Mouse (Mus musculus) spleen, embryonic (tissue): ENCODE results near the gene Imp4.

Source experiments
- CTCF ChIA-PET: fragments of 350-600 bp; sonication (Branson Sonifier 250); formaldehyde crosslinking; loops from one replicate; lab custom pipeline; 2022; lab: Charles Lee

Gene Imp4

GRCm38 (mm10) chr1:34459284-34460060, 19.8 kb downstream of the Imp4 start, which contains the start of gene Ptpn18:
Ptpn18 (plus strand) TSS chr1:34459762.
- CTCF ChIA-PET = interaction anchor here (0.6 to 0.7 kb wide), 2 partner anchors 25 to 1314 kb away, joined by 4 to 14 read pairs; no protein-coding TSS in a partner anchor

GRCm38 (mm10) chr1:34460061-34460441, 20.4 kb downstream of the Imp4 start:
- CTCF ChIA-PET = no interaction called here

- CTCF ChIA-PET = interaction anchor here (0.6 kb wide), 1 partner anchor 27 kb away, joined by 3 read pairs; no protein-coding TSS in a partner anchor
Measured at GRCm38 (mm10) chr1:34462766-34463165, 23.1 kb downstream of the Imp4 start.

- CTCF ChIA-PET = no interaction called here
Measured at GRCm38 (mm10) chr1:34464310-34464817, 24.7 kb downstream of the Imp4 start.

GRCm38 (mm10) chr1:34465445-34465844, 25.8 kb downstream of the Imp4 start:
- CTCF ChIA-PET = interaction anchor here (0.6 kb wide), 1 partner anchor 244 kb away, joined by 33 read pairs; no protein-coding TSS in a partner anchor

- CTCF ChIA-PET = no interaction called here
Measured at GRCm38 (mm10) chr1:34468051-34468450, 28.4 kb downstream of the Imp4 start.

- CTCF ChIA-PET = interaction anchor here (0.5 kb wide), 1 partner anchor 9 kb away, joined by 4 read pairs; no protein-coding TSS in a partner anchor
Measured at GRCm38 (mm10) chr1:34468500-34468899, 28.8 kb downstream of the Imp4 start.

GRCm38 (mm10) chr1:34469801-34470200, 30.1 kb downstream of the Imp4 start:
- CTCF ChIA-PET = no interaction called here

- CTCF ChIA-PET = interaction anchor here (1.3 kb wide), 1 partner anchor 39 kb away, joined by 3 read pairs; no protein-coding TSS in a partner anchor
Measured at GRCm38 (mm10) chr1:34472427-34473300, 33.0 kb downstream of the Imp4 start.

- CTCF ChIA-PET = no interaction called here
Measured at GRCm38 (mm10) chr1:34478891-34479655, 39.4 kb downstream of the Imp4 start.

- CTCF ChIA-PET = interaction anchor here (0.6 kb wide), 2 partner anchors 42 to 321 kb away, joined by 3 to 8 read pairs; no protein-coding TSS in a partner anchor
Measured at GRCm38 (mm10) chr1:34480801-34481200, 41.1 kb downstream of the Imp4 start.

GRCm38 (mm10) chr1:34481920-34482669, 42.4 kb downstream of the Imp4 start:
- CTCF ChIA-PET = interaction anchor here (1.2 kb wide), 1 partner anchor 10 kb away, joined by 3 read pairs; no protein-coding TSS in a partner anchor

GRCm38 (mm10) chr1:34484470-34484869, 44.8 kb downstream of the Imp4 start:
- CTCF ChIA-PET = interaction anchor here (0.6 kb wide), 1 partner anchor 157 kb away, joined by 3 read pairs; no protein-coding TSS in a partner anchor

GRCm38 (mm10) chr1:34485461-34486188, 46.0 kb downstream of the Imp4 start:
- CTCF ChIA-PET = interaction anchor here (0.7 to 1.2 kb wide), 2 partner anchors 44 to 53 kb away, joined by 3 to 5 read pairs; no protein-coding TSS in a partner anchor

GRCm38 (mm10) chr1:34487383-34487782, 47.7 kb downstream of the Imp4 start:
- CTCF ChIA-PET = interaction anchor here (0.7 kb wide), 1 partner anchor 341 kb away, joined by 7 read pairs; no protein-coding TSS in a partner anchor

GRCm38 (mm10) chr1:34489852-34490541, 50.3 kb downstream of the Imp4 start:
- CTCF ChIA-PET = interaction anchor here (0.6 to 0.7 kb wide), 2 partner anchors 19 to 27 kb away, joined by 3 to 8 read pairs; no protein-coding TSS in a partner anchor

GRCm38 (mm10) chr1:34491480-34491879, 51.8 kb downstream of the Imp4 start:
- CTCF ChIA-PET = no interaction called here
